Mouse (Mus musculus): ENCODE measurements at regions not wholly inside any gene's neighbourhood (a gene's known extent, or its start where the extent isn't known, plus 50 kb on each side); places are given as distances from the start of the nearest gene placed in this dataset.

DNA sequence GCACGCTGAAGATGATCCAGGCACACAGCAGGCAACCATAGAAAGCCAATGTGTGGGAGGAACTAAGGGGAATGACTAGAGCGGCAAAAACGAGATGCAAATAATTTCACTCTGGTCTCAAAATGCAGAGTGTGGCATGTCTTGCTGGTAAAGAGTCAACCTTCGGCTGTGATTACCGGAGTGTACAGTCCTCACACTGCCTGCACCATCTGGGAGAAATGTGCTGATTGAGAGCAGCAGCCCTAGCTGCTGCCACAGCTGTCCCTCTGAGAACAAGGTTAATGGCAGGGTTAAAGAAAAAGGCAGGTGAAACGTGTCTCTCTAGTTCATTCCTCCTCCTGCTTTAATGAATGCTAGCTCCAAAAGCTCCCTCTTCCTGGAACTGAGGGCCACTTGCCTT lies 173.2 kb upstream of the Gpr101 start:
- dilution Hi-C loops (cut with MboI; ENCODE audit: extremely low pct_ligation_motif_present, extremely low pct_unique_long_range_greater_than_20kb, low sequenced_read_pairs), result no loop called here
- no peaks in the 10 kb centered on the region for H3K36me3 ChIP-seq (replicated peaks in 1 of 2; ENCODE audit: control insufficient read depth in 1 of 2, insufficient read depth in 1 of 2, low read length in 1 of 2)

GRCm38 (mm10) chrX:57674955-57675354 lies 171.4 kb upstream of the Gpr101 start:
- Histone ChIP-seq H3K9me3 (replicated peaks; ENCODE audit: low read length) (no peaks in the 10 kb centered on the region), H3K79me2 (replicated peaks; ENCODE audit: control insufficient read depth, extremely low read depth, insufficient read depth, poor library complexity, severe bottlenecking) (no peaks in the 10 kb centered on the region), H3K4me3 (replicated peaks in 1 of 3; ENCODE audit: low read depth in 2 of 3, low read length in 2 of 3, poor library complexity in 1 of 3) (no peak overlapping the region), H3K27ac (ENCODE audit: insufficient read depth, low read depth) (no peak overlapping the region), H3K4me1 (ENCODE audit: control insufficient read depth in 1 of 2, insufficient read depth in 2 of 2) (no peaks in the 10 kb centered on the region), H3K4me2 (ENCODE audit: insufficient read depth, low read depth, poor library complexity, severe bottlenecking) (no peak overlapping the region), H3K36me3 (replicated peaks in 1 of 2; ENCODE audit: control insufficient read depth in 1 of 2, insufficient read depth in 1 of 2, low read length in 1 of 2) (no peaks in the 10 kb centered on the region), H3K9ac (ENCODE audit: insufficient read depth, low read depth) (no peak overlapping the region), H3K27me3 (replicated peaks) (no peaks in the 10 kb centered on the region)
- TF ChIP-seq SMC3 (IDR thresholded peaks at IDR 0.05; ENCODE audit: low read depth, low read length) (peak; percentile 61), ETS1 (conservative IDR thresholded peaks at IDR 0.05; ENCODE audit: low read depth, low read length) (no peak), RAD21 (IDR thresholded peaks at IDR 0.05; ENCODE audit: low read depth, low read length) (peak; percentile 64), CTCF (conservative IDR thresholded peaks at IDR 0.05 in 1 of 2, IDR thresholded peaks at IDR 0.05 in 1 of 2; ENCODE audit: low read depth in 2 of 2, low read length in 2 of 2) (peak; percentile 38 to 71), IRF4 (IDR thresholded peaks at IDR 0.05; ENCODE audit: low read depth, low read length) (no peak)
- peak; percentile 40 for DNase-seq (ENCODE audit: extremely low read depth)
- dilution Hi-C loops (cut with MboI; ENCODE audit: extremely low pct_ligation_motif_present, extremely low pct_unique_long_range_greater_than_20kb, low sequenced_read_pairs) (no loop called here), in situ Hi-C loops (cut with MboI; ENCODE audit: low pct_ligation_motif_present, low pct_unique_long_range_greater_than_20kb, low sequenced_read_pairs) (loop anchor here (25.0 kb wide), 1 partner anchor 238 kb away; no protein-coding TSS in a partner anchor)

More for the DNA sequence above, 173.2 kb upstream of the Gpr101 start:
- in situ Hi-C loops (cut with MboI; ENCODE audit: low pct_ligation_motif_present, low pct_unique_long_range_greater_than_20kb, low sequenced_read_pairs), result no loop called here
- Histone ChIP-seq H3K4me2 (ENCODE audit: insufficient read depth, low read depth, poor library complexity, severe bottlenecking) (no peak overlapping the region), H3K9me3 (replicated peaks; ENCODE audit: low read length) (no peaks in the 10 kb centered on the region), H3K27ac (ENCODE audit: insufficient read depth, low read depth) (no peak overlapping the region), H3K79me2 (replicated peaks; ENCODE audit: control insufficient read depth, extremely low read depth, insufficient read depth, poor library complexity, severe bottlenecking) (no peaks in the 10 kb centered on the region), H3K9ac (ENCODE audit: insufficient read depth, low read depth) (no peak overlapping the region), H3K4me1 (ENCODE audit: control insufficient read depth in 1 of 2, insufficient read depth in 2 of 2) (no peaks in the 10 kb centered on the region), H3K4me3 (replicated peaks in 1 of 3; ENCODE audit: low read depth in 2 of 3, low read length in 2 of 3, poor library complexity in 1 of 3) (no peak overlapping the region), H3K27me3 (replicated peaks) (no peaks in the 10 kb centered on the region)
- no peak for DNase-seq (ENCODE audit: extremely low read depth)
- TF ChIP-seq RAD21 (IDR thresholded peaks at IDR 0.05; ENCODE audit: low read depth, low read length) (no peak), NELFE (IDR thresholded peaks at IDR 0.05; ENCODE audit: low read depth, low read length) (no peak), ZC3H11A (IDR thresholded peaks at IDR 0.05; ENCODE audit: low read depth, low read length) (no peak), NRF1 (IDR thresholded peaks at IDR 0.05; ENCODE audit: low read depth, low read length) (no peak), USF1 (IDR thresholded peaks at IDR 0.05; ENCODE audit: low read depth, low read length) (no peak)

DNA sequence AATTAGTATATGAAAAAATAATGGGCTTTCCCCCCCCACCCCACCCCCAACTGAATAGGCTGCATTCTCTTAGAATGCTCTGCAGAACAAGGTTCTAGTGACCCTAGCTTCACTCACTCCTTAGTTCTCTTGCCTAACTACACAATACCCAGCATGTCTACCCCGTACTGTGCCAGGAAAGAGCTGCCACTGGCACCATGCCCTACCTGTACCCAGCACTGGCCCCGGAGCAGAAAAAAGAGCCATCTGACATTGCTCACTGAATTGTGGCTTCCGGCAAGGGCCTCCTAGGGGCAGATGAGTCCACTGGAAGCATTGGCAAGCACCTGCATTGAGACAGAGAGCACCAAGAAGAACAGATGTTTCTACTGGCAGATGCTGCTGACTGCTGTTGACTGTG lies 156.0 kb upstream of the Gpr101 start:
- no peak for DNase-seq (ENCODE audit: extremely low read depth)
- dilution Hi-C loops (cut with MboI; ENCODE audit: extremely low pct_ligation_motif_present, extremely low pct_unique_long_range_greater_than_20kb, low sequenced_read_pairs), result no loop called here
- no peaks in the 10 kb centered on the region for H3K27me3 ChIP-seq (replicated peaks)
- TF ChIP-seq POLR2AphosphoS2 (IDR thresholded peaks at IDR 0.05; ENCODE audit: low read depth, low read length), result no peak
- TF ChIP-seq USF1 (IDR thresholded peaks at IDR 0.05; ENCODE audit: low read depth, low read length), result no peak
- TF ChIP-seq E2F4 (IDR thresholded peaks at IDR 0.05; ENCODE audit: insufficient replicate concordance, low read depth, low read length), result no peak
- TF ChIP-seq TBP (conservative IDR thresholded peaks at IDR 0.05; ENCODE audit: low read depth, low read length), result no peak
- no peak for TF ChIP-seq JUND (conservative IDR thresholded peaks at IDR 0.05; ENCODE audit: low read depth, low read length)
- TF ChIP-seq TCF12 (IDR thresholded peaks at IDR 0.05; ENCODE audit: low read depth, low read length), result no peak
- no peak for TF ChIP-seq ELF1 (IDR thresholded peaks at IDR 0.05; ENCODE audit: low read depth, low read length)
- no peak for TF ChIP-seq IRF4 (IDR thresholded peaks at IDR 0.05; ENCODE audit: low read depth, low read length)
- TF ChIP-seq ZC3H11A (IDR thresholded peaks at IDR 0.05; ENCODE audit: low read depth, low read length), result no peak
- TF ChIP-seq ZNF384 (IDR thresholded peaks at IDR 0.05; ENCODE audit: low read depth, low read length), result no peak
- TF ChIP-seq ETS1 (conservative IDR thresholded peaks at IDR 0.05; ENCODE audit: low read depth, low read length), result no peak
- no peak for TF ChIP-seq USF2 (conservative IDR thresholded peaks at IDR 0.05; ENCODE audit: low read depth, low read length)
- no peak for TF ChIP-seq GABPA (IDR thresholded peaks at IDR 0.05; ENCODE audit: insufficient replicate concordance, low read depth, low read length)
- TF ChIP-seq PAX5 (IDR thresholded peaks at IDR 0.05; ENCODE audit: low read length), result no peak
- no peak overlapping the region for H3K4me2 ChIP-seq (ENCODE audit: insufficient read depth, low read depth, poor library complexity, severe bottlenecking)
- H3K4me3 ChIP-seq (replicated peaks in 1 of 3; ENCODE audit: low read depth in 2 of 3, low read length in 2 of 3, poor library complexity in 1 of 3), result no peak overlapping the region
- no peak overlapping the region for H3K9ac ChIP-seq (ENCODE audit: insufficient read depth, low read depth)
- no peaks in the 10 kb centered on the region for H3K4me1 ChIP-seq (ENCODE audit: control insufficient read depth in 1 of 2, insufficient read depth in 2 of 2)
- in situ Hi-C loops (cut with MboI; ENCODE audit: low pct_ligation_motif_present, low pct_unique_long_range_greater_than_20kb, low sequenced_read_pairs), result loop anchor here (25.0 kb wide), 1 partner anchor 222 kb away; no protein-coding TSS in a partner anchor
- no peak overlapping the region for H3K27ac ChIP-seq (ENCODE audit: insufficient read depth, low read depth)
- H3K36me3 ChIP-seq (replicated peaks in 1 of 2; ENCODE audit: control insufficient read depth in 1 of 2, insufficient read depth in 1 of 2, low read length in 1 of 2), result no peaks in the 10 kb centered on the region
- no peaks in the 10 kb centered on the region for H3K79me2 ChIP-seq (replicated peaks; ENCODE audit: control insufficient read depth, extremely low read depth, insufficient read depth, poor library complexity, severe bottlenecking)
- no peaks in the 10 kb centered on the region for H3K9me3 ChIP-seq (replicated peaks; ENCODE audit: low read length)

All from CH12.LX (cell line).